Mouse (Mus musculus) myocyte (in vitro differentiated cells): ENCODE measurements around the gene Dhx16.

ENCODE experiments used
- E2F4 ChIP-seq: IDR thresholded peaks from one replicate; pipeline ENCODE4 v1.6.1; 2011; ENCODE audit warnings: mild to moderate bottlenecking, control low read depth, moderate library complexity; ENCODE audit not compliant: insufficient read depth
- MYOG ChIP-seq, 3 experiments: IDR thresholded peaks; one replicate each; pipeline ENCODE4 v1.6.1; 2011; ENCODE audit warnings: control low read depth in 2 of 3, low read depth in 2 of 3, mild to moderate bottlenecking in 2 of 3; ENCODE audit not compliant: insufficient read length in 2 of 3, control insufficient read depth in 1 of 3, insufficient read depth in 1 of 3
- POLR2A ChIP-seq: IDR thresholded peaks from one replicate; pipeline ENCODE4 v1.6.1; 2011; ENCODE audit warnings: low read depth, mild to moderate bottlenecking, control low read depth, moderate library complexity; ENCODE audit not compliant: insufficient read length

GRCm38 (mm10) chr17:35861198-35861857, 18.3 kb upstream of the Dhx16 start, which contains the start of gene Nrm:
- peak; percentile 87 for TF ChIP-seq POLR2A
- TF ChIP-seq MYOG (IDR thresholded peaks at IDR 0.05; ENCODE audit: control insufficient read depth in 1 of 3, insufficient read depth in 1 of 3, insufficient read length in 2 of 3, low read depth in 2 of 3), result peak; percentile 46 to 81 (median 60)
- TF ChIP-seq E2F4, result peak; percentile 75
